Mouse (Mus musculus) ovary, adult 18-20 months (tissue): ENCODE measurements at regions not wholly inside any gene's neighbourhood (a gene's known extent, or its start where the extent isn't known, plus 50 kb on each side); places are given as distances from the start of the nearest gene placed in this dataset.
"Not testable (repeated sequence)": the region's sequence is repeated elsewhere in the genome, so short reads cannot be mapped to it uniquely, and the experiment has no call there.

Experiments used
- DNase-seq: peaks from one replicate; pipeline ENCODE4 v3.0.0; 2022; ENCODE audit warnings: low spot score, mixed read lengths

GRCm38 (mm10) chr2:92664939-92665338 lies 65.4 kb downstream of the Chst1 start:
- no peak for DNase-seq

DNA sequence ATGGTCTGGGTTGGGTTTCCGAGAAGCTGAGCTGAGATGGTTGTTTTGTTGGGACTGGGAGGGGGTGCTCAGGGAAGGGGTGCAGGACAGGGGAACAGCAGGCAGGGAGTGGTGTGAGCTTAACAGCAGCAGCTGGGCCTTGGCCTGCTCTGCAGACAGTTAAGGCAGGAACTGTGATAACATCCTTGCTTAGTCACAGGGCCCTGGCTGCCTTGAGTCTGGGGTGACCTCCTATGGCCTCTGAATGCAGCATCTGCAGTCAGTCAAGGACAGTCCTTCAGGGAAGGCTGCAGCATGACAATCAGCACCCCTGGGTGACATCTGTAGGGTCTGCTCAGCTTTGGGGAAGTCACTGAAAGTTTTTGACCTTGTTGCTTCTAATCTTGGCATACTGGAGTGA lies 67.7 kb downstream of the Chst1 start:
- no peak for DNase-seq

- DNase-seq, result no peak
These were observed 68.2 kb downstream of the Chst1 start for GRCm38 (mm10) chr2:92667756-92668155.

DNA sequence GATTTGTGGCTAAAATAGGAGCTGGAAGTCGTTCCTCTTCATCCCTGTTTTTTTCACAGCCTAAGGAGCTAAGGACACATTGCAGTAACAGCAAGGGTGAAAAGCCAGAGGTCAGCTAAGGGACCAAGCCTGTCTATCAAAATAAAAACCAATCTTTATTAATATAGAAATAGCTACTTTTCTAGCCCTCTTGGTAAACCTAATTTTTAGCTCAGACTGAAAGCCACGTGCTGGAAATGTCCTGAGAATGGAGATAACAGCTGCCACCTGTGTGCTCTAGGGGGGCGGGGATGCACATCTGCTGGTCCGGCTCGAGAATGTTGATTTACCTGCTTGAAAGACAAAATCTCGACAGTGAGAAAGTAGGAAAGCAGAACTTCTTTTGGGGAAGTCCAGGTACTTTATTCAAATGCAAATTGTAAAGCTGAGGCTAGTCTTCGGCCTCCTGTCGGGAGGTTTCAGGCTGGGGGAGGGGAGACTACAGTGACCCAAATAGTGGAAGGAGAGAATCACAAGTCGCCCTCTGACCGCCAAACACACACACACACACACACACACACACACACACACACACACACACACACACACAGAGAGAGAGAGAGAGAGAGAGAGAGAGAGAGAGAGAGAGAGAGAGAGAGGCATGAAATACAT lies 70.0 kb downstream of the Chst1 start:
- not testable (repeated sequence) for DNase-seq

DNA sequence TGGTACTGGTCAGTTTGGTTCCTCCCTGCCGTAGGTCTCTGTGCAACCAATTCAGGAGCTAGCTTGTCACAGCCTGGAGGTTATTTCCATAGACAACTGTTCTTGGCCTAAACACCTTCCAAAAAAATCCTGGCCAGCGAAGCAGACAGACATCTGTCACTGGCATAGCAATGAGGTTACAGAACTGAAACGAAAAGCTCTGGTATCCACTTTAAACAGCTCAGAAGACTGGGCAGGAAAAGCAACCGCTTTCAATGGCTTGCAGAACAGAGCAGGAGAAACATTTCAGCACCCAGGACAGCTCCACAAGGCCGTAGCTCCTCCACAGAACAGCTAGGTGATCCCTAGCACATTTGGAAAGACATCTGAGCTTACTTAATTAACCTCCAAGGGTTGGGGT lies 72.1 kb downstream of the Chst1 start:
- DNase-seq, result peak; percentile 17

DNA sequence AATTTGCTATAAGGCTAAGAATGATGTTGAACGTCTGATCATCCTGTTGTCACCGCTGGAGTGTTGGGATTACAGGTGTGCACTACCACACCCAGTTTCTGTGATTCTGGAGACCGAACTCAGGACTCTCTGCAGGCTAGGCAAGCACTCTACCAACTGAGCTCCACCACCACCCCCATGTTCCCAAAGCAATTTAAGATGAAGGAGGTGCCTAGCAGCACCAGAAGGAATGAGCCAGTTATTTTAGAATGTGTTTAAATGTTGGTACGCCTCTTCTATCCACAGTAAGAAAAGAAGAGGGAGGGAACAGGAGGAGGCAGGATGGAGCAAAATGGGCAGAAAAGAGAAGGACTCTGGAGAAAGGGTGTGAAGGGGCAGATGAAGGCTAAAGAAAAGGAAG lies 72.6 kb downstream of the Chst1 start:
- DNase-seq, result no peak

DNA sequence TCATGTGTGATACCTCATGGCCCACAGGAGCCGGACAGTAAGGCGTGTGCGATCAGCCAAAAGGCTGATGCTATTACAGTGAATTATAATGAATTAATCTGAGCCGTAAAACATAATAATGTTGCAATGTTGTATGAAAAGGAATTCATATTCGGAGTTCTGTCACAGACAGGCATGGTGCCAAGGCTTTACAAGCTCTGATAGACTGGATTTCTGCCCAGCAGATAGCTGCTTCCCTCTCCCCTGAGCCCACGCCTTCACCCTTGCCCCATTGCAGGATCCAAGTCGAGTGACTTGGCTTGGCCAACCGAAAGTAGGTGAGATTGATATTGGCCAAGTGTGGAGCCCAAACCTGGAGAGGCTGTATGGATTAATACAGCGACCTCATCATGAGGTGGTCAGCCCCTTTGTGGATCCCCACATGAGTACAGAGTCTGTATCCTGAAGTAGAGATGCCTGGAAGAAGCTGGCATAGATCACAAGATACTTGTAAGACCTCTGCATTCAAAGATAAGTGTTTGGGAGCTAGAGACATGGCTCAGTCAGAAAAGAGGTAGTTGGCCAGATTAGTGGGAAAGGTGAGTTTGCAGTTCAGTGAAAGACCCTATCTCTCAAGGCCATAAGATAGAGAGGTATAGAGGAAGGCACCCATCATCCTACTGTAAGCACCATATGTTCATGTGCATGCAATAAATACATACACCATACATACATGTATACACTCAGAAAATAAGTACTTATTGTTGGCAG lies 73.7 kb downstream of the Chst1 start:
- no peak for DNase-seq

DNA sequence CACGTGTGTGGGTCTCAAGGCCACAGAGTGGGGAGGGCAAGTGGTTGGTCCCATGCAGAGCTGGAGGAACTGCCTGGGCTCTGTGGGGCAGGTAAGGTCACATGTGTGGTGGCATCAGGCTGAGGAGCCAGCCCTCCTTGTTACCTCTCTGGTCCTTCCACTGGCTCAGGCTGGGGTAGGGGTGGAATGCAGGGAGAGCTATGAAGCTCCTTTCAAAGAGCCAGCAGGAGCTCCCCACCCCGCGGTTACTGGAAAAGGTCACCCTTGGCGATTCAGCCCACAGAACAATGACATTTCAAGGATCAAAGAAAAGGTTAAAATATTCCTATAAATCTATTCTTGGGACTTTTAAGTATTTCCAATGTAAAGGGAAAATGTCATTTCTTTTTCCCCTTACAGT lies 74.4 kb downstream of the Chst1 start:
- DNase-seq, result no peak

- DNase-seq, result no peak
These were observed 75.7 kb downstream of the Chst1 start for GRCm38 (mm10) chr2:92675247-92675646.

GRCm38 (mm10) chr2:92678276-92678930 lies 78.9 kb downstream of the Chst1 start:
- no peak for DNase-seq

- DNase-seq, result no peak
These were observed 79.6 kb downstream of the Chst1 start for GRCm38 (mm10) chr2:92678999-92679704.

- no peak for DNase-seq
These were observed 82.7 kb downstream of the Chst1 start for GRCm38 (mm10) chr2:92682256-92682655.

- DNase-seq, result no peak
These were observed 88.2 kb downstream of the Chst1 start for GRCm38 (mm10) chr2:92687702-92688101.

DNA sequence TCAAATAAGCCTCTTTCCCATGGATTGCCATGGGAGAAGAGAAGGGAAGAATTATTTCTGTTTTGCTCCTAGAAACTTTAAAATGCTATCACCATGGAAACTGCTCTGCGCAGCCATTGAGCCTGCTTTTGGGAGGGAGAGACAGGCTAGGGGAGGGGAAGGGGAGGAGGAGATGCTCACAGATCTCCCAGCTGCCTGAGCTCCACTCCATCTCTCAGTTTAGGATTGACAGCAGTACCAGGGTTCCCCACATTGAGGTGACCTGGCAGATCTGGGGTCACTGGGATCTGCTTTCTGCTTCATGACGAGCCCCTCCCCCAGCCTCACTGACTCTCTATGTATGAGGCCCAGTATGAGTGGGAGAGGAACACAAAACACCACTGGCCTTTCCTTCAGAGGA lies 89.7 kb downstream of the Chst1 start:
- no peak for DNase-seq

DNA sequence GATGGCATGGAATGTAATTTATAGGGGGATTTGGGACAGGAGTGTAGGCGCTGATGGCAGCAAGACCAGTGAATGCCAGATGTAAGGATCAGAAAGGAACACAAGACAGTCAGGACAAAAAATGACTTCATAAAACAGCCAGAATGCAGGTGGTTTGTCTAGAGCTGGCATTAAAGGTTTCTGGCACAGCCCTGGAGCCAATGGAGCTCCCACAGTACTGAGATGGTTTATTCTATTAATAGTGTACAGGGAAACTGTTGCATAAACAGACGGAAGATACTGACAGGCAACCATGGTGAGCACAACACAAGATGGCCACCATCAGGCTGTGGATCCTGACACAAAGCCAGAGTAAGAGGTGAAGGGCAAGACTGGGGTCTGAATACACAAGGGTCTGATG lies 90.8 kb downstream of the Chst1 start:
- no peak for DNase-seq

DNA sequence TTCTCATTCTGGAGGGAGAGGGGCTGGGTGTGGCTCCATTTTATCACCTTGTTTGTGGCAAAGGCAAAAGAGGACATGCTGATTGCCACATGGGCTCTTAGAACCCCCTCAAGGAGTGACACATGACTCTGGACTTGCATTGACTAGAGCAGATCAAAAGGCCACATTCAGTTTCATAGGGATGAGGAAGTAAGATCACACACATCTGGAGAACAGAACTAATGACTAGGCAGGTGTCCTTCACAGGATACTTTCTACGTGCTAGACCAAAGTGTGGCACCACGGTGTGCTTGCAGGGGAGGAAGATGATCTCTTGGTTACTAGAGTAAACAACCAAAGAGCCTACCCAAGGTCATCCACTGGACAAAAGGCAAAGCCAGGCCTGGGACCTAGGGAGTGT lies 91.9 kb downstream of the Chst1 start:
- DNase-seq, result no peak

GRCm38 (mm10) chr2:92692623-92693022 lies 93.1 kb downstream of the Chst1 start:
- no peak for DNase-seq

- no peak for DNase-seq
These were observed 93.5 kb downstream of the Chst1 start for GRCm38 (mm10) chr2:92693024-92693423.

DNA sequence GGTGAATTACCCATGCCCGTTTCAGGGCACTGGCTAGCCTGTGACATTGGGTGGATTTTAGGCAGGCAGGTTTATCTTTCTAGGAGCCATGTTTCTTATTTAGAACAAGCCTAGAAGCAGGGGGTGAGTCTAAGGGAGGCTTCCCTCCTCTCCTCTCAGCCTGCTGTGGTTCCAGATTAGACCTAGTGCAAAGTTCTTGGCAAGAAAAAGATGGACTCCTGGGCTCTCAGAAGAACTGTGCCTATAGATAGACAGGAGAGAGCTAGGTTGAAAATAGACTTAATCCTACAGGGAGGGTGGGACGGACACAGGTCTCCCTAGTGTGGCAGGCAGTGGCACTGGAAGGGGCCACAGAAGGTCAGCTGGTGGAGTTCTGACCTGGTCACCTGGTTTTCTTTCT lies 95.3 kb downstream of the Chst1 start:
- no peak for DNase-seq

- DNase-seq, result no peak
These were observed 96.4 kb downstream of the Chst1 start for GRCm38 (mm10) chr2:92695869-92696268.

- DNase-seq, result no peak
These were observed 98.2 kb downstream of the Chst1 start for GRCm38 (mm10) chr2:92697721-92698120.

GRCm38 (mm10) chr2:92699360-92699759 lies 99.9 kb downstream of the Chst1 start:
- no peak for DNase-seq

- no peak for DNase-seq
These were observed 104.5 kb downstream of the Chst1 start for GRCm38 (mm10) chr2:92704035-92704434.
